Mouse (Mus musculus): ENCODE measurements around the gene Lpcat2.

- TF ChIP-seq RAD21 (IDR thresholded peaks at IDR 0.05; ENCODE audit: low read depth, low read length) (no peak), CTCF (IDR thresholded peaks at IDR 0.05 in 2 of 3, conservative IDR thresholded peaks at IDR 0.05 in 1 of 3; ENCODE audit: control insufficient read depth in 1 of 3, insufficient read depth in 1 of 3, low read depth in 2 of 3, low read length in 3 of 3, poor library complexity in 1 of 3, severe bottlenecking in 1 of 3) (no peak), POLR2A (IDR thresholded peaks at IDR 0.05; ENCODE audit: control insufficient read depth in 1 of 2, insufficient read depth in 1 of 2, low read depth in 1 of 2, low read length in 2 of 2, poor library complexity in 1 of 2) (no peak), TCF12 (IDR thresholded peaks at IDR 0.05; ENCODE audit: low read depth, low read length) (no peak), MYC (IDR thresholded peaks at IDR 0.05; ENCODE audit: low read depth, low read length) (no peak), ZC3H11A (IDR thresholded peaks at IDR 0.05; ENCODE audit: low read depth, low read length) (no peak), E2F4 (IDR thresholded peaks at IDR 0.05; ENCODE audit: borderline replicate concordance, low read depth, low read length) (no peak), POLR2AphosphoS2 (IDR thresholded peaks at IDR 0.05; ENCODE audit: low read length) (no peak), HCFC1 (IDR thresholded peaks at IDR 0.05; ENCODE audit: low read depth, low read length) (no peak), EP300 (IDR thresholded peaks at IDR 0.05; ENCODE audit: low read depth in 1 of 2, low read length in 2 of 2) (no peak), USF1 (IDR thresholded peaks at IDR 0.05; ENCODE audit: low read depth, low read length) (no peak), MAX (IDR thresholded peaks at IDR 0.05; ENCODE audit: low read length) (no peak)
Measured at GRCm38 (mm10) chr8:92849261-92849660, 5.9 kb upstream of the Lpcat2 start.

Measured in MEL (cell line).